Mouse (Mus musculus): Measurements from ENCODE around the gene Glyctk.

DNA sequence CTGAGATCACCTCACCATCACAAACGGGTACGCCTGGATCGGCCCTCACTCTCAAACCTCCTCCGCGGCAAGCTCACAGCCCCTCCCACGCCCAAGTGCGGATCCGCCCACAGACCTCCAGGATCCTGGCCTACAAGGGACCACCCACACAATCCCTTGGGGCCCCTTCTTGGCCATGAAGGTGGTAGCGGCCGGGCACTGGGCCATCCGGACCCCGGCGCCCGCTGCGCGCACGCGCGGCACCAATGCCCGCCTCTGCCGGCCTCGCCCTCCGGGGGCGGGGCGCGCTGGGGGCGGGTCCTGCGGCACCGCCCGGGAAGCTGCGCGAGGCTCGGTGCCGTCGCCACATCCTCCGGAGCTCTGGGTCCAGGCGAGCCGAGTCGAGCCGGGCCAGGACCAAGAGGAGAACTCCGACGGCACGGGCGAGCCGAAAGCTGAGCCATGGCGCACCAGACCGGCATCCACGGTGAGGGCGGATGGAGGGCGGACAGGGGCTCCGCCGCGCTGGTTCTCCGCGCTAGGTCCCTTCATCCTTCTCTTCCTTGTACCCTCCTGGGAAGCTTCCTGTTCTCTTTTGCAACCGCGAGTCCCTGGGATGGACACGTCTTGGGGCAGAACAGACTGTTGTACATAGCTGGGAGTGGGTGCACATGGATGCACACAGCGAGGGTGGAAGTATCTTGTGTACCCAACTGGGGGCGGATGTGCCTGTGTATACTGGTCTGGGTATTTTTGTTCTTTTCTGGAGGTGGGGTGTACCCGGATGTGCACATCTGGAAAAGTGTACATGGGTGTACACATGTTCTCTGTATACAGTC, 45.1 kb upstream of the Glyctk start, which contains the start of gene Twf2:
- TF ChIP-seq CTCF (IDR thresholded peaks at IDR 0.05; ENCODE audit: control insufficient read depth, insufficient read depth, insufficient replicate concordance, low read depth, low read length) (no peak), POLR2A (IDR thresholded peaks at IDR 0.05; ENCODE audit: control insufficient read depth, low read depth, low read length) (peak; percentile 24; the same call in 1 of the 2 replicates)
